24 mouse cellular contexts compared by ENCODE assay signal in genomic region chr9:79944872-79945271, GRCm38 (mm10).
A peak's percentile ranks its signal among the peaks of the same experiment; 100 is the strongest.
DNase-seq lines count a peak whose midpoint lies in the region; ATAC-seq and TF ChIP-seq lines count a peak whose summit lies in the region.
"Had no signal": no experiment of that assay in that cellular context is flagged by ENCODE, and none has a peak within 500 bp of the region (broad histone marks: within the 10 kb centered on the region; RNA-seq: fewer than 3 reads in every experiment).

No protein-coding gene starts in this region.

- peaks cover 17% of the 10 kb centered on the region for H3K4me1 ChIP-seq in lung, embryonic 15.5 days
- H3K4me1 ChIP-seq in intestine, embryonic 14.5 days (replicated peaks; ENCODE audit: control insufficient read depth, insufficient read depth, low read length) = peaks cover 10% of the 10 kb centered on the region; the same call in 1 of the 2 replicates
- H3K4me1 ChIP-seq in small intestine, adult 2 months (ENCODE audit: control insufficient read depth, insufficient read depth, insufficient read length, low read length) = no peaks in the 10 kb centered on the region
- H3K4me1 ChIP-seq: embryonic facial prominence, embryonic 15.5 days; hindbrain, embryonic 10.5 days had no signal

- no peak overlapping the region; the same call in 1 of the 2 replicates for H3K4me2 ChIP-seq in lung, embryonic 15.5 days
- H3K4me2 ChIP-seq in intestine, embryonic 14.5 days (ENCODE audit: low read length) = peak overlapping the region; percentile 18
- H3K4me2 ChIP-seq: embryonic facial prominence, embryonic 15.5 days; heart, embryonic 13.5 days; hindbrain, embryonic 14.5 days had no signal

- TF ChIP-seq CTCF in small intestine, adult 2 months (IDR thresholded peaks at IDR 0.05; ENCODE audit: extremely low read depth, insufficient read length, insufficient replicate concordance, low read depth, low read length) = no peak

- H3K27me3 ChIP-seq in lung, embryonic 15.5 days = no peaks in the 10 kb centered on the region
- no peaks in the 10 kb centered on the region for H3K27me3 ChIP-seq in intestine, embryonic 14.5 days (replicated peaks; ENCODE audit: control insufficient read depth, insufficient read depth, low read length)
- no peaks in the 10 kb centered on the region for H3K27me3 ChIP-seq in small intestine, adult 2 months (ENCODE audit: control insufficient read depth, insufficient read depth, low read length)
- H3K27me3 ChIP-seq: embryonic facial prominence, embryonic 15.5 days; heart, embryonic 13.5 days had no signal

- H3K9me3 ChIP-seq in lung, embryonic 15.5 days = no peaks in the 10 kb centered on the region
- H3K9me3 ChIP-seq in intestine, embryonic 14.5 days (ENCODE audit: control insufficient read depth, low read length) = no peaks in the 10 kb centered on the region
- H3K9me3 ChIP-seq: embryonic facial prominence, embryonic 15.5 days; forebrain, embryonic 10.5 days; G1E; heart, embryonic 13.5 days; hindbrain, embryonic 10.5 days had no signal

- peak; percentile 53 for ATAC-seq in lung, embryonic 15.5 days (ENCODE audit: borderline replicate concordance, extremely low read depth, low FRiP score, low TSS enrichment)
- no peak for ATAC-seq in intestine, embryonic 14.5 days (replicated peaks; ENCODE audit: low FRiP score, low TSS enrichment, low read depth)
- no peak for ATAC-seq in activated CD4-positive, CD25-positive, alpha-beta regulatory T cell, adult 4 months
- ATAC-seq: CD4-positive, CD25-positive, alpha-beta regulatory T cell, adult 4 months; forebrain, embryonic 14.5 days had no signal

- no peak for TF ChIP-seq POLR2A in small intestine, adult 2 months (IDR thresholded peaks at IDR 0.05; ENCODE audit: low read depth, low read length)

- H3K27ac ChIP-seq in lung, embryonic 15.5 days = 0 out of 2 replicates have a peak overlapping the region, but pooled peaks have one; percentile 35
- H3K27ac ChIP-seq in intestine, embryonic 14.5 days (ENCODE audit: low read depth) = peak overlapping the region; percentile 64
- H3K27ac ChIP-seq in small intestine, adult 2 months (ENCODE audit: insufficient read depth, low read depth, low read length) = peak overlapping the region; percentile 41; the same call in 1 of the 2 replicates
- H3K27ac ChIP-seq: embryonic facial prominence, embryonic 15.5 days; forebrain, embryonic 10.5 days; hindbrain, embryonic 10.5 days; hindbrain, embryonic 14.5 days had no signal

- DNase-seq in heart, adult 11 months = peak; percentile 45
- no peak for DNase-seq in heart, postnatal 4 days
- DNase-seq in lung, adult 18-20 months = no peak
- no peak for DNase-seq in intestine, embryonic 14.5 days (ENCODE audit: low spot score)
- DNase-seq in frontal cortex, postnatal 10 days (ENCODE audit: low spot score in 2 of 2) = no peak
- DNase-seq: adrenal gland, postnatal 14 days; B cell, adult 2 months; cerebellum, adult 18-20 months; cerebellum, postnatal 14 days; embryo, embryonic 11 days; gastrocnemius, postnatal 10 days; heart, postnatal 14 days had no signal

- WGBS in lung, embryonic 15.5 days = 15% methylated on average over 6 of the region's 6 CpGs
- WGBS in intestine, embryonic 14.5 days = 32% methylated on average over 6 of the region's 6 CpGs
- WGBS in small intestine, adult 2 months = 45% methylated on average over 6 of the region's 6 CpGs

- no peak overlapping the region for H3K9ac ChIP-seq in lung, embryonic 15.5 days
- H3K9ac ChIP-seq in intestine, embryonic 14.5 days (ENCODE audit: low read length) = no peak overlapping the region
- H3K9ac ChIP-seq: embryonic facial prominence, embryonic 15.5 days; heart, embryonic 13.5 days; hindbrain, embryonic 14.5 days had no signal

- H3K36me3 ChIP-seq in lung, embryonic 15.5 days = no peaks in the 10 kb centered on the region
- no peaks in the 10 kb centered on the region for H3K36me3 ChIP-seq in intestine, embryonic 14.5 days (ENCODE audit: control insufficient read depth, insufficient read depth, low read length)
- no peaks in the 10 kb centered on the region for H3K36me3 ChIP-seq in small intestine, adult 2 months (ENCODE audit: control insufficient read depth, insufficient read depth, low read length)
- H3K36me3 ChIP-seq: embryonic facial prominence, embryonic 15.5 days; forebrain, embryonic 10.5 days; G1E; hindbrain, embryonic 10.5 days had no signal

- H3K4me3 ChIP-seq in lung, embryonic 15.5 days = no peak overlapping the region
- no peak overlapping the region for H3K4me3 ChIP-seq in intestine, embryonic 14.5 days (ENCODE audit: low read depth, low read length)
- H3K4me3 ChIP-seq in small intestine, adult 2 months (ENCODE audit: low read depth, low read length) = no peak overlapping the region
- H3K4me3 ChIP-seq: embryonic facial prominence, embryonic 15.5 days; erythroblast, embryonic 14.5 days; forebrain, embryonic 10.5 days; heart, embryonic 13.5 days; hindbrain, embryonic 10.5 days had no signal
